ENCODE assay signal across 22 mouse cellular contexts in the genomic region with DNA sequence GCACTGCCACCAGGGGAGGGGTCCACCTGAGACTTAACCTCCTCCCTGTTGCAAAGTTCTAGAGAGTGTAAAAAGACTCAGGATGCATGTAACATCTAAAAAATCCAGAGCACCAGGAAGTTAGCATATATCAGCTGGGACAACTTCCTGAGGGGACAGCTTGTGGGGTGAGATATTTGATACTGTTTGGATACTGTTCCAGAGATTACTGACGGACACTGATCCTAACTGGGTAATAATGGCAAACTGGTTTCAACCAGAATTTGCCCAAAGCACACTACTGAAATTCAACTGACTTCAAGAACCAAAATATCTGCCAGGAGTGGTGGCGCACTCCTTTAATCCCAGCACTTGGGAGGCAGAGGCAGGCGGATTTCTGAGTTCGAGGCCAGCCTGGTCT. TPM values are rescaled to one million over a fixed set of nuclear protein-coding genes. Genes with fewer than 3 reads are reported as not detected.
"Had no signal": no experiment of that assay in that cellular context is flagged by ENCODE, and none has a peak within 500 bp of the region (broad histone marks: within the 10 kb centered on the region; RNA-seq: fewer than 3 reads in every experiment).

No protein-coding gene starts in this region.

- ATAC-seq: intestine, embryonic 16.5 days; liver, postnatal 0 days; lung, postnatal 0 days; midbrain, embryonic 13.5 days had no signal

- H3K27me3 ChIP-seq: limb, embryonic 15.5 days; midbrain, embryonic 13.5 days had no signal

- H3K4me2 ChIP-seq: limb, embryonic 15.5 days; liver, embryonic 11.5 days; lung, embryonic 14.5 days had no signal

- H3K9ac ChIP-seq: limb, embryonic 15.5 days; liver, embryonic 14.5 days; liver, postnatal 0 days; lung, embryonic 14.5 days; midbrain, embryonic 13.5 days had no signal

- H3K9me3 ChIP-seq: limb, embryonic 15.5 days; megakaryocyte, embryonic 14.5 days; midbrain, embryonic 13.5 days had no signal

- H3K27ac ChIP-seq: liver, embryonic 14.5 days; midbrain, embryonic 10.5 days; midbrain, embryonic 13.5 days; stomach, postnatal 0 days had no signal

- H3K4me3 ChIP-seq: limb, embryonic 15.5 days; megakaryocyte, embryonic 14.5 days; midbrain, embryonic 10.5 days; midbrain, embryonic 13.5 days had no signal

- DNase-seq: kidney, adult 18-20 months; kidney, postnatal 14 days; left cerebral cortex, postnatal 4 days; liver, postnatal 0 days; lung, embryonic 14.5 days; right cerebral cortex, adult 18-20 months; right cerebral cortex, postnatal 14 days; right cerebral cortex, postnatal 4 days; thymus, postnatal 25 days had no signal

RNA-seq across cellular contexts. Expression of a gene that starts 6.7 kb away (rescaled TPM):
- total RNA-seq: layer of hippocampus, adult 18-20 months; layer of hippocampus, postnatal 14 days; left cerebral cortex, adult 8-10 months had no signal
- polyA plus RNA-seq: liver, postnatal 0 days; lung, postnatal 0 days had no signal

RNA-seq across cellular contexts. Expression of a gene that starts 11.4 kb away (rescaled TPM):
- polyA plus RNA-seq: liver, embryonic 14.5 days; liver, postnatal 0 days; lung, postnatal 0 days; thymus, postnatal 0 days had no signal
